Mouse (Mus musculus): ENCODE measurements at regions not wholly inside any gene's neighbourhood (a gene's known extent, or its start where the extent isn't known, plus 50 kb on each side); places are given as distances from the start of the nearest gene placed in this dataset.

GRCm38 (mm10) chr4:106205200-106205599, 110.8 kb upstream of the Usp24 start:
- TF ChIP-seq SRF (IDR thresholded peaks at IDR 0.05; ENCODE audit: control insufficient read depth, insufficient read length, low read depth) (no peak), CEBPB (IDR thresholded peaks at IDR 0.05; ENCODE audit: insufficient read depth, poor library complexity, severe bottlenecking) (no peak), POLR2A (IDR thresholded peaks at IDR 0.05; ENCODE audit: insufficient read length, low read depth) (no peak), POLR2AphosphoS2 (IDR thresholded peaks at IDR 0.05; ENCODE audit: insufficient read length, low read depth) (no peak), MYOD1 (IDR thresholded peaks at IDR 0.05; ENCODE audit: control insufficient read depth in 1 of 3, insufficient read length in 2 of 3, low read depth in 2 of 3) (no peak), E2F4 (IDR thresholded peaks at IDR 0.05; ENCODE audit: insufficient read depth) (no peak), USF1 (IDR thresholded peaks at IDR 0.05; ENCODE audit: low read depth) (no peak), TCF12 (IDR thresholded peaks at IDR 0.05; ENCODE audit: insufficient read depth, poor library complexity, severe bottlenecking) (no peak), REST (IDR thresholded peaks at IDR 0.05; ENCODE audit: insufficient read depth, insufficient read length) (no peak), MYOG (IDR thresholded peaks at IDR 0.05; ENCODE audit: control insufficient read depth in 1 of 3, insufficient read depth in 1 of 3, insufficient read length in 2 of 3, low read depth in 2 of 3) (no peak), MAX (IDR thresholded peaks at IDR 0.05; ENCODE audit: low read depth) (no peak), TCF3 (IDR thresholded peaks at IDR 0.05; ENCODE audit: insufficient read length, low read depth) (no peak)
- H3ac ChIP-seq (ENCODE audit: control insufficient read depth, insufficient read length), result no peak overlapping the region
- no peak overlapping the region for H3K4me2 ChIP-seq (ENCODE audit: low read depth)
- no peaks in the 10 kb centered on the region for H3K36me3 ChIP-seq (ENCODE audit: control insufficient read depth, insufficient read depth)
- H3K27me3 ChIP-seq (ENCODE audit: control insufficient read depth, insufficient read depth, insufficient read length), result no peaks in the 10 kb centered on the region
- H3K4me3 ChIP-seq, result no peak overlapping the region
- no peaks in the 10 kb centered on the region for H3K79me2 ChIP-seq (ENCODE audit: control insufficient read depth, insufficient read depth)

GRCm38 (mm10) chr4:106206023-106206422, 110.0 kb upstream of the Usp24 start:
- Histone ChIP-seq H3K4me3 (no peak overlapping the region), H3ac (ENCODE audit: control insufficient read depth, insufficient read length) (no peak overlapping the region), H3K36me3 (ENCODE audit: control insufficient read depth, insufficient read depth) (no peaks in the 10 kb centered on the region), H3K27me3 (ENCODE audit: control insufficient read depth, insufficient read depth, insufficient read length) (no peaks in the 10 kb centered on the region), H3K79me2 (ENCODE audit: control insufficient read depth, insufficient read depth) (no peaks in the 10 kb centered on the region), H3K4me2 (ENCODE audit: low read depth) (no peak overlapping the region)
- TF ChIP-seq MYOD1 (IDR thresholded peaks at IDR 0.05; ENCODE audit: control insufficient read depth in 1 of 3, insufficient read length in 2 of 3, low read depth in 2 of 3), result no peak
- TF ChIP-seq TCF3 (IDR thresholded peaks at IDR 0.05; ENCODE audit: insufficient read length, low read depth), result no peak
- TF ChIP-seq CEBPB (IDR thresholded peaks at IDR 0.05; ENCODE audit: insufficient read depth, poor library complexity, severe bottlenecking), result no peak
- no peak for TF ChIP-seq E2F4 (IDR thresholded peaks at IDR 0.05; ENCODE audit: insufficient read depth)

GRCm38 (mm10) chr4:106209465-106209864, 106.5 kb upstream of the Usp24 start:
- Histone ChIP-seq H3K4me3 (no peak overlapping the region), H3K36me3 (ENCODE audit: control insufficient read depth, insufficient read depth) (no peaks in the 10 kb centered on the region), H3K4me2 (ENCODE audit: low read depth) (no peak overlapping the region), H3ac (ENCODE audit: control insufficient read depth, insufficient read length) (no peak overlapping the region), H3K79me2 (ENCODE audit: control insufficient read depth, insufficient read depth) (no peaks in the 10 kb centered on the region), H3K27me3 (ENCODE audit: control insufficient read depth, insufficient read depth, insufficient read length) (no peaks in the 10 kb centered on the region)
- no peak for TF ChIP-seq REST (IDR thresholded peaks at IDR 0.05; ENCODE audit: insufficient read depth, insufficient read length)
- no peak for TF ChIP-seq MYOD1 (IDR thresholded peaks at IDR 0.05; ENCODE audit: control insufficient read depth in 1 of 3, insufficient read length in 2 of 3, low read depth in 2 of 3)
- no peak for TF ChIP-seq E2F4 (IDR thresholded peaks at IDR 0.05; ENCODE audit: insufficient read depth)

- Histone ChIP-seq H3ac (ENCODE audit: control insufficient read depth, insufficient read length) (no peak overlapping the region), H3K4me3 (no peak overlapping the region), H3K36me3 (ENCODE audit: control insufficient read depth, insufficient read depth) (no peaks in the 10 kb centered on the region), H3K27me3 (ENCODE audit: control insufficient read depth, insufficient read depth, insufficient read length) (no peaks in the 10 kb centered on the region), H3K4me2 (ENCODE audit: low read depth) (no peak overlapping the region), H3K79me2 (ENCODE audit: control insufficient read depth, insufficient read depth) (no peaks in the 10 kb centered on the region)
- TF ChIP-seq POLR2AphosphoS2 (IDR thresholded peaks at IDR 0.05; ENCODE audit: insufficient read length, low read depth) (no peak), MAX (IDR thresholded peaks at IDR 0.05; ENCODE audit: low read depth) (no peak), MYOD1 (IDR thresholded peaks at IDR 0.05; ENCODE audit: control insufficient read depth in 1 of 3, insufficient read length in 2 of 3, low read depth in 2 of 3) (no peak), E2F4 (IDR thresholded peaks at IDR 0.05; ENCODE audit: insufficient read depth) (no peak), TCF12 (IDR thresholded peaks at IDR 0.05; ENCODE audit: insufficient read depth, poor library complexity, severe bottlenecking) (no peak), CEBPB (IDR thresholded peaks at IDR 0.05; ENCODE audit: insufficient read depth, poor library complexity, severe bottlenecking) (no peak), MYOG (IDR thresholded peaks at IDR 0.05; ENCODE audit: control insufficient read depth in 1 of 3, insufficient read depth in 1 of 3, insufficient read length in 2 of 3, low read depth in 2 of 3) (no peak), POLR2A (IDR thresholded peaks at IDR 0.05; ENCODE audit: insufficient read length, low read depth) (no peak), REST (IDR thresholded peaks at IDR 0.05; ENCODE audit: insufficient read depth, insufficient read length) (no peak), USF1 (IDR thresholded peaks at IDR 0.05; ENCODE audit: low read depth) (no peak), TCF3 (IDR thresholded peaks at IDR 0.05; ENCODE audit: insufficient read length, low read depth) (no peak), SRF (IDR thresholded peaks at IDR 0.05; ENCODE audit: control insufficient read depth, insufficient read length, low read depth) (no peak)
These were observed 106.0 kb upstream of the Usp24 start for GRCm38 (mm10) chr4:106209975-106210374.

GRCm38 (mm10) chr4:106214170-106214569, 101.8 kb upstream of the Usp24 start:
- no peaks in the 10 kb centered on the region for H3K36me3 ChIP-seq (ENCODE audit: control insufficient read depth, insufficient read depth)
- H3K4me3 ChIP-seq, result no peak overlapping the region
- H3K27me3 ChIP-seq (ENCODE audit: control insufficient read depth, insufficient read depth, insufficient read length), result no peaks in the 10 kb centered on the region
- no peak overlapping the region for H3ac ChIP-seq (ENCODE audit: control insufficient read depth, insufficient read length)
- TF ChIP-seq MAX (IDR thresholded peaks at IDR 0.05; ENCODE audit: low read depth), result no peak
- 0 out of 2 replicates have a peak, but pooled peaks have one; percentile 18 for TF ChIP-seq CEBPB (IDR thresholded peaks at IDR 0.05; ENCODE audit: insufficient read depth, poor library complexity, severe bottlenecking)
- no peaks in the 10 kb centered on the region for H3K79me2 ChIP-seq (ENCODE audit: control insufficient read depth, insufficient read depth)
- H3K4me2 ChIP-seq (ENCODE audit: low read depth), result no peak overlapping the region

Data from myocyte (in vitro differentiated cells).